In the genomic region with DNA sequence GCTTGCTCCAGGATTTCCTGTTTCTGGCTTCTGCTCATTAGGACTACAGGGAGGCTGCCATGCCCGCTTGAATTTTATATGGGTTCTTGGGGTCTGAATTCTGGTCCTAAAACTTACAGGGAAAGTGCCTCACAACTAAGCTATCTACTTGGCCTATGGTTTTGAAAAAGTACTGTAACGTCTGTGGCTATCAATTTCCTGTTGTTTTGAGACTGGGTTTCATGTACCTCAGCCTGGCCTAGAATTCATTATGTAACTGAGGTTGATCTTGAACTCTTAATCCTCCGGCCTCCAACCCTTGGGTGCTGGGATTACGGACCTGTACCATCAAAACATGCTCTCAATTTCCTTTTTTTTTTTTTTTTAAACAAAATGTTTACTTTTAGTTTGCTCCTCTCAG, we compare ENCODE assay signal across 25 mouse cellular contexts. TPM values are rescaled to one million over a fixed set of nuclear protein-coding genes. Genes with fewer than 3 reads are reported as not detected.
DNase-seq lines count a peak whose midpoint lies in the region; ATAC-seq and TF ChIP-seq lines count a peak whose summit lies in the region.
"Had no signal": no experiment of that assay in that cellular context is flagged by ENCODE, and none has a peak within 500 bp of the region (broad histone marks: within the 10 kb centered on the region; RNA-seq: fewer than 3 reads in every experiment).

No protein-coding gene starts in this region.

- peaks cover 24% of the 10 kb centered on the region for H3K4me1 ChIP-seq in heart, embryonic 11.5 days (ENCODE audit: control insufficient read depth, insufficient read depth, low read length)

- 64% methylated on average over 4 of the region's 4 CpGs for WGBS in heart, embryonic 11.5 days (ENCODE audit: insufficient replicate concordance)

- DNase-seq in heart, adult 8-10 months (ENCODE audit: low spot score), result no peak
- DNase-seq in induced T-regulatory cell, adult 2 months (ENCODE audit: low read depth), result peak; percentile 36
- DNase-seq in naive thymus-derived CD4-positive, alpha-beta T cell, adult 2 months (ENCODE audit: low read depth), result peak; percentile 29
- no peak for DNase-seq in urinary bladder, postnatal 25 days (ENCODE audit: low spot score)
- DNase-seq in left cerebral cortex, adult 2 months (ENCODE audit: extremely low spot score in 1 of 2, low spot score in 2 of 2), result no peak
- DNase-seq: adrenal gland, postnatal 10 days; B cell, adult 2 months; cerebellum, postnatal 10 days; gastrocnemius, postnatal 14 days; kidney, adult 11 months; layer of hippocampus, postnatal 36 days; thymus, postnatal 25 days had no signal

- H3K36me3 ChIP-seq in heart, embryonic 11.5 days (ENCODE audit: control insufficient read depth, insufficient read depth, low read length), result no peaks in the 10 kb centered on the region
- H3K36me3 ChIP-seq: heart, embryonic 13.5 days; midbrain, embryonic 12.5 days had no signal

- no peak overlapping the region for H3K9ac ChIP-seq in heart, embryonic 11.5 days (ENCODE audit: low read depth, low read length)
- H3K9ac ChIP-seq: heart, embryonic 13.5 days; hindbrain, embryonic 14.5 days; liver, embryonic 14.5 days; midbrain, embryonic 12.5 days had no signal

- H3K27me3 ChIP-seq in heart, embryonic 11.5 days (ENCODE audit: control insufficient read depth, insufficient read depth, low read length), result no peaks in the 10 kb centered on the region
- H3K27me3 ChIP-seq: heart, embryonic 13.5 days; midbrain, embryonic 12.5 days had no signal

- peak overlapping the region; percentile 29; the same call in 1 of the 2 replicates for H3K27ac ChIP-seq in heart, embryonic 11.5 days (ENCODE audit: low read depth, low read length)
- no peak overlapping the region for H3K27ac ChIP-seq in left cerebral cortex, adult 2 months
- H3K27ac ChIP-seq: hindbrain, embryonic 14.5 days; kidney, postnatal 0 days; layer of hippocampus, adult 2 months; liver, embryonic 14.5 days; macrophage; midbrain, embryonic 12.5 days had no signal

- H3K9me3 ChIP-seq in heart, embryonic 11.5 days (replicated peaks; ENCODE audit: control insufficient read depth, low read length), result no peaks in the 10 kb centered on the region
- H3K9me3 ChIP-seq: heart, embryonic 13.5 days; midbrain, embryonic 12.5 days had no signal

- no peak for ATAC-seq in heart, embryonic 11.5 days (replicated peaks; ENCODE audit: insufficient number of reproducible peaks, low FRiP score, low TSS enrichment)
- ATAC-seq in CD4-positive, CD25-positive, alpha-beta regulatory T cell, adult 4 months, result peak; percentile 69
- ATAC-seq: forebrain, embryonic 14.5 days had no signal

- no peak overlapping the region for H3K4me3 ChIP-seq in heart, embryonic 11.5 days (ENCODE audit: low read depth, low read length)
- no peak overlapping the region for H3K4me3 ChIP-seq in left cerebral cortex, adult 2 months
- H3K4me3 ChIP-seq: heart, embryonic 13.5 days; layer of hippocampus, adult 2 months; midbrain, embryonic 12.5 days had no signal

- intact Hi-C loops in left cerebral cortex, adult 2 months (cut with DNase I), result no loop called here

- no peak for TF ChIP-seq CTCF in left cerebral cortex, adult 2 months (IDR thresholded peaks at IDR 0.05)

- H3K4me2 ChIP-seq in heart, embryonic 11.5 days, result no peak overlapping the region
- H3K4me2 ChIP-seq: heart, embryonic 13.5 days; hindbrain, embryonic 14.5 days; midbrain, embryonic 12.5 days had no signal

RNA-seq across cellular contexts. Expression of gene Tut4, which starts 25.0 kb away (rescaled TPM):
- polyA plus RNA-seq in heart, embryonic 11.5 days (2014; fragmentation: Nextera tagmentation; extraction: Ambion mirVana), result 48.5 and 56.1 TPM in 2 replicates
- 10 to 100 TPM; 14.6 to 25.2 (median 18.6) TPM for total RNA-seq in heart, adult 8-10 months (2022)
- polyA plus RNA-seq in CD4-positive, CD25-positive, alpha-beta regulatory T cell, adult 4 months (2017; shearing (Covaris generic)), result 10 to 100 TPM; 81.5 to 96.5 TPM
- total RNA-seq in left cerebral cortex, adult 2 months (2021), result 10 to 100 TPM; 40.9 to 43.5 TPM

RNA-seq across cellular contexts. Expression of gene Gpx7, which starts 27.5 kb away (rescaled TPM):
- polyA plus RNA-seq in heart, embryonic 11.5 days (2014; fragmentation: Nextera tagmentation; extraction: Ambion mirVana), result 58.8 and 60.8 TPM in 2 replicates
- 1 to 10 TPM; 4.4 to 9.5 (median 6.3) TPM for total RNA-seq in heart, adult 8-10 months (2022)
- 1 to 10 TPM; 4.4 to 5.1 TPM for polyA plus RNA-seq in CD4-positive, CD25-positive, alpha-beta regulatory T cell, adult 4 months (2017; shearing (Covaris generic))
- total RNA-seq in left cerebral cortex, adult 2 months (2021), result 1 to 10 TPM; 4.7 to 4.8 TPM

RNA-seq across cellular contexts. Expression of gene Shisal2a, which starts 51.1 kb away (rescaled TPM):
- 1.3 and 2.2 TPM in 2 replicates for polyA plus RNA-seq in heart, embryonic 11.5 days (2014; fragmentation: Nextera tagmentation; extraction: Ambion mirVana)
- not detected for total RNA-seq in heart, adult 8-10 months (2022)
- not detected for polyA plus RNA-seq in CD4-positive, CD25-positive, alpha-beta regulatory T cell, adult 4 months (2017; shearing (Covaris generic))
- total RNA-seq in left cerebral cortex, adult 2 months (2021), result not detected
- total RNA-seq: gastrocnemius, postnatal 14 days; heart, postnatal 25 days; layer of hippocampus, adult 2 months; layer of hippocampus, postnatal 36 days; left cerebral cortex, postnatal 36 days had no signal
- polyA plus RNA-seq: macrophage; testis, adult 2 months had no signal

Comparison
In these comparisons a context has a peak if more than half of its experiments do, and no peak if none do; other contexts are left out.
1. DNase-seq: peak in induced T-regulatory cell, adult 2 months (single experiment) and naive thymus-derived CD4-positive, alpha-beta T cell, adult 2 months (single experiment); none in heart, adult 8-10 months (single experiment), urinary bladder, postnatal 25 days (single experiment) and left cerebral cortex, adult 2 months (0 of 2).